Mouse (Mus musculus) mature B cell (primary cell): ENCODE measurements around the gene Asb2.

Experiments used
- in situ Hi-C: fragments of 300-500 bp; cut with MboI; formaldehyde crosslinking; loops from 2 replicates; pipeline ENCODE4 v1.14.3; 2019

The Asb2 gene

DNA sequence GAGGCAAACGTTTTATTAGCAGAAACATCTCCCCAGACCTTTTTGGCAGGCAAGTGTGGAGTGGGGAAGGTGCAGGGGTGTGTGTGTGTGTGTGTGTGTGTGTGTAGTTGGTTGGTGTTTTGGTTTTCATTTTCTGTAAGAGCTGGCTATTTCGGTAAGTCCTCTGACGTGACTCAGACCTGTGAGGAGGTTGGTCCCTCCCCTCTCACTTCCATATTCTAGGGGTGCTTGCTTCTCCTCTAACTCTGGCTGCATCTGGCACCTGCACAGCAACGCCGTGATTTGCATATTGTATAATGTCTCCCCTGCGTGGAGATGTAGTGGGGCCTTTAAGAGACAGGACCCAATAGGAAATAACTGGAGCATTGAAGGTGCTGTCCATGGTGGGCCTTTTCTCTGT, 82.8 kb downstream of the Asb2 start:
- in situ Hi-C loops: no loop called here

DNA sequence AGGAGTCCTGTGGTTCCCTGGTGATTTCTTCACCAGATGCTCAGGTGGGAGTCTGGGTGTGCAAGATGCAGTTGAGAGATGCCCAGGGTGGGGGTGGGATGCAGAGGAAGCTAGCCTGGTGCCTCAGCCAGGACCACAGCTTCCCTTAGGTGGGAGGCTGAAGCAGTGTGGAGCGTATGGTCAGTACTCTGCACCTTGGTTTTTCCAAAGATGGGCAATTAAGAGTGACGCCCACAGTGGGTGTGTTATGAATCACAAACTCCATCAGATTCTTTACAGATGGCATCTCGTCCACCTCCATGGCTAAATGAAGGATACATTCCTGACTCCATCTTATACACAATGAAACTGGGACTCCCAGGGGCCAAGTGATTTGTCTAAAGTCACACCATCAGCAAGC, 83.6 kb downstream of the Asb2 start:
- in situ Hi-C loops: no loop called here
